Mouse (Mus musculus): ENCODE measurements around the gene C1qtnf4.
A peak's percentile ranks its signal among the peaks of the same experiment; 100 is the strongest.

Gene C1qtnf4

DNA sequence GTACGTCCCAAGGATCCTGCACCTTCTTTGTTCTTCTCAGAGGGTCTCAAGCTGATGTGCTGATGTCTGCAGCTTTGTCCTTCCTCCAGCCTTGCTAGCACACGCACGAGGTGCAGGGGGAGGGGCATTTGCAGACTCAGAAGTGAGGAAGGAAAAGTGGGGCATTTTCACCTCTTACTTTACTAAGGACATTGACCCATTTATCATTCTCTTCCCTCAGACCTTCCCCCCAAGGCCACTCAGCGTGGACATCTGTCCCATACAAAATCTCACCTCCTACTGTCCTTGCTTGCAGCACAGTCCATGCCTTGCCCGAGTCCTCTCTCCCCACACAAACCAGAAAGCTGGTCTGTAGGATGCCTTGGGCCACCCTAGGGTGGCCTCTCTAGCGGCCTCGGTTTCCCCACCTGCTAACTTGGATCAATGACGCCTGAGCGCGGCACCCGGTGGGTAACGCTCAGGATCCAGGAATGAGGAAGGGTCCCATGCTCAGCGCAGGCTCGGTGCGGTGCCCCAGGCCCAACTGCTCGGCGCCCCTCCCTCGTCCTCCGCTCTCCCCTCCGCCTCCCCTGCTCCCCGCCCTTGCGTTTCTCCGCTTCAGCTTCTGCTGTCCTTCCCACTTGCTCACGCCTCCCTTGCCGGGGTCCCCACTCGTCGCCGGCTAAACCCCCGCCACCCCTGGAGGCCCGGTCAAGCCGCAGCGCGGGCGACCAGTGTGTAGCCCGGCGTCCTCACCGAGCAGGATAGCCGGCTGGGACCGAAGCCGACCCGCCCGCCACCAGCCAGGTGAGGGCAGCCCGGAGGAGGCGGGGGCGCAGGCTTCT lies at the start of gene C1qtnf4:
C1qtnf4 (plus strand) TSS at position 643 of the 824 bp plus-strand sequence.
- DNase-seq (ENCODE audit: low spot score in 2 of 2): peak in 1 of 2 experiments; percentile 62

DNA sequence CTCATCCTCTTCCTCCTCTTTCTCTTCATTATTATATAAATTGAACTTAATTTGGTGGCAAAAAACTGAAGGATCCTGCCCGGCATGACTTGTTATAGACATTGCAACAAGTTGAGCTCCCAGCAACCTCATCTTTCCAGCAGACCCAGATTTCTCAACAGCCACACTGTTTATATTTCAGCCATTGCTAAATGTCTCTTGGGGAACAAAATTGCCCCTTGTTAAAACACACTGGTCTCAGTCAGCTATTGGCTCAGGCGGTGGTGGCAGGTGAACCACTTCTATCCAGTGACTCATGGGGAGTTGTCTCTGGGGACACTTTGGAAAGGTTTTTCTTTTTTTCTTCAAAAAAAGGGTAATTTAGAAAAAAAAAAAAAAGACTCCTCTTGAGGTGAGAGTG lies 47.0 kb upstream of the C1qtnf4 start:
- no peak for DNase-seq (ENCODE audit: low spot score in 2 of 2)

GRCm38 (mm10) chr2:90843666-90844065 lies 42.0 kb upstream of the C1qtnf4 start:
- DNase-seq (ENCODE audit: low spot score in 2 of 2): no peak

GRCm38 (mm10) chr2:90844262-90844661 lies 41.4 kb upstream of the C1qtnf4 start:
- no peak for DNase-seq (ENCODE audit: low spot score in 2 of 2)

- no peak for DNase-seq (ENCODE audit: low spot score in 2 of 2)
Observed at GRCm38 (mm10) chr2:90845234-90845633, 40.4 kb upstream of the C1qtnf4 start.

GRCm38 (mm10) chr2:90846171-90846570 lies 39.5 kb upstream of the C1qtnf4 start:
- no peak for DNase-seq (ENCODE audit: low spot score in 2 of 2)

DNA sequence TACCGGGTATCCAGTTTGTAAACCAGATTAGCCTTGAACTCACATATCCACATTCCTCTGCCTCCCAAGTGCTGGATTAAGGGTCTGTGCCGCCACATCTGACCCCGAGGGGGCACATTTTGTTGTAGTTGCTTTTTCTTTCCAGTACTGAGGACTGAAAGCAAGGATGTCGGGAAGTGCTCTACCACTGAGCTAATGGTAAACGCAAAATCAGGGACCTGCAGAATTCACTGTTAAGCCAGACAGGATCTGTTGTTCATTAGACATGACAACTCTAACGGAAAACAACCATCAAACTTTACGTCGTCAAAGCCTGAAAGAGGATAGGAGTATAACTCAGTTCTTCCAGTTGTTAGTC lies 39.1 kb upstream of the C1qtnf4 start:
- peak in 1 of 2 experiments; percentile 63 for DNase-seq (ENCODE audit: low spot score in 2 of 2)

GRCm38 (mm10) chr2:90846955-90847680 lies 38.5 kb upstream of the C1qtnf4 start, which contains the start of gene Mtch2:
TSS of gene Mtch2 (plus strand) at chr2:90847155.
- peak; percentile 99 for DNase-seq (ENCODE audit: low spot score in 2 of 2)

- DNase-seq (ENCODE audit: low spot score in 2 of 2): no peak
Observed at GRCm38 (mm10) chr2:90847681-90848050, 38.0 kb upstream of the C1qtnf4 start.

DNA sequence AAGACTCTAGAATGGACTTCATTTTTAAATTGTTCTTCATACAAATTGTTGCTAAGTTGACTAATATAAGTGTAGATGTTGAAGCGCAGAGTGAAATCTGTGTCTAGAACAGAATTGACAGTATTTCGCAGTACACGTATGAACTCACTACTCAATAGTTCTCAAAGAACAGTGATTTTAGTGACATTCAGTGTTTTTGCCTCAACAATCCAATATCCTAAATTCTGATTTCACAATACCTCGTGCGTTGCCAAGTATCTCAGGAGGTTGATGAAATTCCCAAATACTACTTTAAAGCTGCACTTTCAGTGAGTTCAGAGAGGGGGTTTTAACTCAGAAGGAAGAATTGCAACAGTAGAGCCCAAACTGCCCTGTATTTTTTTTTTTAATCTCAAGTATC lies 37.3 kb upstream of the C1qtnf4 start:
- no peak for DNase-seq (ENCODE audit: low spot score in 2 of 2)

DNA sequence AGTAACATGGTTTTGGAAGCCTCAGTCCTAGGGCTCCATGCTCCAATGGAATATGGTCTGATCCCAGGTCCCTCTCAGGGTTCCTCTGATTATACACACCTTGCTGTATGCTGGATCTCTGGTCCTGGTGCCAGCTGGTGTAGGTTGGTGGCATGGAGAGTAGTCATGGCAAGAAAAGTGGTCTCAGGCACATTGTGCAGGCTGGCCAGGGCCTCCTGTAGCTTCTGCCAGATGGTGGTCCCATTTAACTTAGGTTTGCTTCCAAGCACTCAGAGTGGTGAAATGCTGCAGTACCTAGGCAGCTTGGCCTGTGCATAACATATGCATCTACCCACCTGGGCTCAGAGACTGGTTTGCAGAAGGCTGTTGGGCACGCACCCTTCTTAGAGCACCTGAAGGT lies 35.3 kb upstream of the C1qtnf4 start:
- DNase-seq (ENCODE audit: low spot score in 2 of 2): no peak

- DNase-seq (ENCODE audit: low spot score in 2 of 2): no peak
Observed at GRCm38 (mm10) chr2:90861486-90861885, 24.2 kb upstream of the C1qtnf4 start.

DNA sequence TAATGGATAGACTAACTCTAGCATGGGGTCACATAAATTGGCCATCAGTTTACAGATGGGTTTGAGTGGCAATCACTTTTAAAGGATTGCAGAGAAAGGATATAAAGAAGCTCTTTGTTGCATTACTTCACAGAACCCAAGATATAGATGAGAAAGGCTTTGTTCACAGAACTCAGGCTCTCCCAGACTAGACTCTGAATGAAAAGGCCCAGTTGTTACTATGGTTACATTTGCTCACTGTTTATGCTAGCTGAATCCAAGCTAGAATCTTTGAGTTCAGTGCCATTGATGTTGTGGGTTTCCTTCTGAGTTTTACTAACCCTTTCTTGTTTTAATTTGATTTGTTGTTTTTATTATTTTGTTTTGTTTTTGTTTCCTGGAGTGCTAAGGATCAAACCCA lies 21.5 kb upstream of the C1qtnf4 start:
- no peak for DNase-seq (ENCODE audit: low spot score in 2 of 2)

- DNase-seq (ENCODE audit: low spot score in 2 of 2): peak; percentile 81 to 93
Observed at GRCm38 (mm10) chr2:90866524-90866923, 19.1 kb upstream of the C1qtnf4 start.

DNA sequence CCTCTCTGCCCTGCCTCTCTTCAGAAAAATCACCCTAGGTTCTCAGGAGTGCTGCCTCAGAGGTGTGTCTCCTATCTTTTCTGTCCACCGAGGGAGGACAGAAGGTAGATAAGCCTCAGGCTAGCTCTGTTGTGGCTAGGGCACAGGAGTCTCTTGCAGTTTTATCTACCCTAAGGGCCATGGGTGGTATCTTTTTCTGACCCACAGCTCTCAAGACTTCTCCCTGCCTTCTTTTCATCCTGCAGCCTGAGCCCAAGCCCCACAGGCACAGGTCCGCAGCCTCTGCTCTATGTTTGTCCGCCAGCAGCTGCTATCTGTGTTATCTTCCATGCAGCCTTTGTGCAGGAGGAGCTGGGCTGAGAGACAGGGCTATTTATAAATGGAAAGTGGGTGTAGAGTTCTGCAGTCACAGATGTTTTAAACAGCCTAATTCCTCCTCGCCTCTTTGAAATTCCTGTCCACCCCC lies 15.5 kb upstream of the C1qtnf4 start:
- DNase-seq (ENCODE audit: low spot score in 2 of 2): peak; percentile 42 to 65

- peak in 1 of 2 experiments; percentile 41 for DNase-seq (ENCODE audit: low spot score in 2 of 2)
Observed at GRCm38 (mm10) chr2:90871180-90871961, 14.3 kb upstream of the C1qtnf4 start.

DNA sequence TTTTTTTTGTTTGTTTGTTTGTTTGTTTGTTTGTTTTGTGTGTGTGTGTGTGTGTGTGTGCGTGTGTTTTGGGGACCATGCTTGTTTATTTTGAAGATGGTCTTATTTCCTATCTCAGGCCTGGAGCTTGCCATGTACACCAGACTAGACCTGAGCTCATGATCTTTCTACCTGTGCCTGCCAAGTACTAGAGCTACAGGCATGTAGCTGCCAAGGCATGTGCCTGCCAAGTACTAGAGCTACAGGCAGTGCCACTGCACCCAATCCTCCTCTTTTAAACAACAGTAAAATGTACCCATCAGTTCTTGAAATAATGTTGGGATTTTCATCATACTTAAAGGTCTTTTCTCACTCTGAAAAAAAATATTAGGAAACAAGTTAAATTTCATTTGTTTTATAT lies 11.6 kb upstream of the C1qtnf4 start:
- no peak for DNase-seq (ENCODE audit: low spot score in 2 of 2)

GRCm38 (mm10) chr2:90875239-90875638 lies 10.4 kb upstream of the C1qtnf4 start:
- no peak for DNase-seq (ENCODE audit: low spot score in 2 of 2)

DNA sequence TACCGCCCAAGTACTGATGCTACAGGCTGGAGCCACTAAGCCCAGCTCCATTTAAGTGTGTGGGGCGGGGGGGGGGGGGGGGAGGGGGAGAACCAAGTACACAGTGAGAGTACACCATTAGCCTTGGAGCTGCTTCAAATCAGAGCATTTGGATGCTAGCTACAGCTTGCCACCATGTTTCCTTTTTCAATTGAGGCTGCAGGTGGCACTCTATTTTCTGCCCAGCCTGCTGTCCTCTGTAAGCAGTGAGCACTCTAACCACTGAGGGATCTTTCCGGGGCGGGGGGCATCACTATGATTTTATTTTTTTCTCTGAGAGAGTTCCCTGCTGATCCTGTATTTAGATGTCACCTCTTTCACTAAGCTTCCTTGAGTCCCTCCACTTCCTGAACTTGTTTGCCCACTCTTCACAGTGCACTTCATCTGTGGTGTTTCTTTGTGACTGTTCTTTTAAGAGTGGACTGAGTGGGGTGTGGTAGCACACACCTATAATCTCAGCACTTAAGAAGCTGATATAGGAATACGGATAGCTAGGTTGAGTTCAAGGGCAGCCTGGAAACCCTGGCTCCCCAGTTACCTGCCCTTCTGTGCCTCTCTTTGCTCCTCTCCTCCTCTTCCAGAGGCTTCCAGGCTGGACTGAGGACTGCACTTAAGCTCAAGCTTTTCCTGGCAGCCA lies 7.9 kb upstream of the C1qtnf4 start:
- no peak for DNase-seq (ENCODE audit: low spot score in 2 of 2)

GRCm38 (mm10) chr2:90879419-90879818 lies 6.2 kb upstream of the C1qtnf4 start:
- no peak for DNase-seq (ENCODE audit: low spot score in 2 of 2)

GRCm38 (mm10) chr2:90880144-90880785 lies 5.4 kb upstream of the C1qtnf4 start:
- no peak for DNase-seq (ENCODE audit: low spot score in 2 of 2)
